Mouse (Mus musculus) frontal cortex, postnatal 10 days (tissue): Measurements from ENCODE around the gene Thoc2.
"Not testable (repeated sequence)": the region's sequence is repeated elsewhere in the genome, so short reads cannot be mapped to it uniquely, and the experiment has no call there.

Experiments
- DNase-seq, 2 experiments: peaks; one replicate each; pipeline ENCODE4 v3.0.0; 2022; ENCODE audit warnings: low spot score in 2 of 2, mixed read lengths in 1 of 2

The Thoc2 gene

GRCm38 (mm10) chrX:41920574-41920973 is at the start of gene Thoc2:
TSS of gene Thoc2 (minus strand) at chrX:41920674.
- DNase-seq: no peak

DNA sequence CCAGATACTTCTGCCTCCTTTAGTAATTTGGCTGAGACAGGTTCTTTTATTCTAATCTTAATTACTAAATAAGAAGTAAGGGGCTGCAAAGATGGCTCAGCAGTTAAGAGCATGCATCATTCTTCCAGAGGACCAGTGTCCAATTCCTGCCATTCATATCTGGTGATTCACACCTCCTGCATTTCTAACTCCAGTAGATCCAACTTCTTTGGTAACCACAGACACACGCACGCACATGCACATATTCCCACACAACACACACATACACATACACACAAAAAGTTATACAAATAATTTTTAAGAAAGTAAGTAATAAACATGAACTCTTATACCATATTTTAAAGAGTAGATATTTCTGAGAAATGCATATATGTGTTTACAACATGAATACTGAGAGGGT is 49.6 kb upstream of the Thoc2 start:
- DNase-seq: no peak

DNA sequence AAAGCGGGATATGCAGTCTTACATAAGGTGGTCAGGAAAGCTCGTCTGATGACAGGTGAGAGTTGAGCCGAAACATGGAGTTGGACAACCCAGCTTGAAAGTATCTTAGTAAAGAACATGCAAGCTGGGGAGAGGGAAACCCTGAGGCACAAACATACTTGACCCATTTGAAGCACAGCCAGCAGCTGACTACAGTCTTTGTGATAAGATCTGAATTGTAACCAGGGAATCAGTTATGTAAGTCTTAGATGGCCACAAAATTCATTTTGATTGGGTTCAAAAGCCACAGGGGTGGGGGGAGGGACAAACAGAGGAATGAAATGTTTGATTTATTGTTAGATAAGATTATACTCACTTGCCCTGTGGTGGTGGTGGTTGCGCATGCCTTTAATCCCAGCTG is 48.9 kb upstream of the Thoc2 start:
- DNase-seq: no peak

DNA sequence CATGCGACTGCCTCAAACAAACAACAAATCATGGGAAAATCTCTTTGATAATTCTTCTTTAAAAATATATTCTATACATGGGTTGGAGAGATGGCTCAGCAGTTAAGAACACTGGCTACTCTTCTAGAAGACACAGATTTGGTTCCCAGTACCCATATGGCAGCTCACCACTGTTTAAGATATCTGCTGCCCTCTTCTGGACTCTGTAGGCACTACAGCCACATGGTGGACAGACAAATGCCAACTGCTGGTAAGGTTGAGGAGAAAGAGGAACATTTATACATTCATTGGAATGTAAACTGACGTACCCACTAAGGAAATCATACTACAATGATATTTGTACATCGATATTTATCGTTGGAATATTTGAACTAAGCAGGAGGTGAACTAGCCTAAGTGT is 36.7 kb upstream of the Thoc2 start:
- no peak for DNase-seq

DNA sequence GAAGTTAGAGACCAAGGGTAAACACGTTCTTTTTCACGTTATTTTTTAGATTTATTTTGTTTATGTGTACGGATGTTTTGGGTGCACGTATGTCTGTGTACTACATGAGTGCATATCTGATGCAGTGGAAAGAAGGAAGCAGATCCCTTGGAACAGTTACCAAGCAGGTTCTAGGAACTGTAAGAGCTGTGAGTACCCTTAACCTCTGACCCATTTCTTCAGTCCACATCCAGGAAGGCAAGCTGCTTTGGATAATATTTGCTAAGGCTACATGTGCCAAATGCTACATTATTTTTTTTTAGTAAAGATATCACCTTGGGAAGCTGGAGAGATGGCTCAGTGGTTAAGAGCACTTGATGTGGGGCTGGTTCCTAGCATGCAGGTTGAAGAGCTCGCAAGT is 21.4 kb upstream of the Thoc2 start:
- DNase-seq: no peak

DNA sequence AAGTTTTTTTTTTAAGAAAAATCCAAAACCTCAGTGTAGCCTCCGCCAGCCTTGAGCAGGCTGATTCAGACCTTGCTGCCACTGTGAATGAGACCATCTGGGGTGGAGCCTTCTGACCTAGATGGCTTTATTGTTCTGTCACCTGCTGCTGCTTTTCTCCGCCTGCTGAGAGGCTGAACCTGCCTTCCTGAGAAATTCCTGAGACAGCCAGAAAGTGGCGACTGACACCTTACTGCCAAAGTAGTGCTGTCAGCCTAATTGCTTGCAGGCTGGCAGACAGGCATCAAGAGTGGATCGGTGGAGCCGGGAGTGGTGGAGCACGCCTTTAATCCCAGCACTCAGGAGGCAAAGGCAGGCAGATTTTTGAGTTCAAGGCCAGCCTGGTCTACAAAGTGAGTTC is 11.3 kb upstream of the Thoc2 start:
- DNase-seq: not testable (repeated sequence)

DNA sequence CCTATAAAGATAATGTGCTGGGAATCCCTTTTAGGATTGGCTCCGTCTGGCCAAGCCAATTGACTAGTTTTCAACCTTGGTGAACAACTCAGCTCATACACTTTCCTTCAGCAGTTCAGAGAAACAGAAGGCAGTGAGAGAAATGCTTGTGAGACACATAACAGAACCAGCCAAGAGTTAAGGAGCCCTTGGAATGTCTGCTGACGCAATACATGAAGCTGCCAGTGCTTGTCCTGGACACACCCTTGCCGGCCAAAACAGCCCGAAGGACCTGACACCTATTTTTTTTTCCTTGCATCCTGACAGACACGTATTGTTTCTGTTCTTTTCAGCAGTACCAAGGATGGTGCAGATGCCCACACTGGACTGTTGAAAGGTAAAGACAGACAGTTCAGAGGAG is 4.2 kb upstream of the Thoc2 start:
- no peak for DNase-seq

DNA sequence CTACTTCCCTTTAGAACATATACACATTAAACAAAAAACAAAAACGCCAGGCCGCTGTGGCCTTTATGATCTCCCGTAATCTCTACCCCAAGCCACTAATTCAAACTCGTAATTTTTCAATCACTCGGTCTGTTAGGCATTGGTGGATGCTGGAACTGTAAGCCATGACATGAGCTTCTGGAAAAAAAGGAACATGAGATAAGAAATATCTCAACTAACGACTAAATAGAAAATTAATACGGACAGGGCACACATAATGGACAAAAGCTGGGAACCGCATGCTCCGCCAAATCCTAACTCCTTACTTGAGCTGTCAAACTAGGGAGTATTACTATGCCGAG is 8.4 kb downstream of the Thoc2 start:
- DNase-seq: no peak

DNA sequence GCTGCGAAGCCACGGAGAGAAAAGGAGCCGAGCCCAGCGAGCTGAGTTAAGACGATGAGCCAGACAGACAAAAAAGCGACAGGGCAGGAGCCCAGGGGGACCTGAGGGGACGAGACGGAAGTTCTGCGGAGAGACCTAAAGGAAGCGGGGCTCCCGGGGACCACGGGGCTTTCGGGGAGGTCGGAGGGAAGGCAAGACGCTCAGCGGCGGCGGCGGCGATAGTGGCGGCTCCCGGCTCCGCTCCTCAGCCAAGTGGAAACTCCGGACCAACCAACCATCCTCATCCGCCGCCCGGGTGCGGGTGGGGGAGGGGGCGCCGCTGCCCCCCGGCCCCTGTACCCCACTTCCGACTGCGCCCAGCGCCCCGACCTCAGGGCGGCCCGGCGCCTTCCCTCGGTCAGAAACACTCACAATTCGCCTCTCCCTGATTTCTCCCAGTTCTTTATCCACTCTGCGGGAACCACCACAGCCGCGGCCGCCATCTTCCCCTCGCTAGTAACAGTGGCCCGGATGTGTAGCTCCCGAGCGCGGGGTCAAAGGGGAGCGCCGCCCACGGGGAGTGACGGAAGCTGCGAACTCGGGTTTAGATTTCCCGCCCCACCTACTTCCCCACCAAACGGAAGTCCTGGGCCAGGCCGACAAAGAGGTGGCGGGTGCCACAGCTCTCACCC is 8.9 kb downstream of the Thoc2 start:
- peak; percentile 84 to 85 for DNase-seq

- DNase-seq: peak in 1 of 2 experiments; percentile 8
Measured at GRCm38 (mm10) chrX:41910981-41911380, 9.5 kb downstream of the Thoc2 start.

GRCm38 (mm10) chrX:41910471-41910870 is 10.0 kb downstream of the Thoc2 start:
- no peak for DNase-seq

DNA sequence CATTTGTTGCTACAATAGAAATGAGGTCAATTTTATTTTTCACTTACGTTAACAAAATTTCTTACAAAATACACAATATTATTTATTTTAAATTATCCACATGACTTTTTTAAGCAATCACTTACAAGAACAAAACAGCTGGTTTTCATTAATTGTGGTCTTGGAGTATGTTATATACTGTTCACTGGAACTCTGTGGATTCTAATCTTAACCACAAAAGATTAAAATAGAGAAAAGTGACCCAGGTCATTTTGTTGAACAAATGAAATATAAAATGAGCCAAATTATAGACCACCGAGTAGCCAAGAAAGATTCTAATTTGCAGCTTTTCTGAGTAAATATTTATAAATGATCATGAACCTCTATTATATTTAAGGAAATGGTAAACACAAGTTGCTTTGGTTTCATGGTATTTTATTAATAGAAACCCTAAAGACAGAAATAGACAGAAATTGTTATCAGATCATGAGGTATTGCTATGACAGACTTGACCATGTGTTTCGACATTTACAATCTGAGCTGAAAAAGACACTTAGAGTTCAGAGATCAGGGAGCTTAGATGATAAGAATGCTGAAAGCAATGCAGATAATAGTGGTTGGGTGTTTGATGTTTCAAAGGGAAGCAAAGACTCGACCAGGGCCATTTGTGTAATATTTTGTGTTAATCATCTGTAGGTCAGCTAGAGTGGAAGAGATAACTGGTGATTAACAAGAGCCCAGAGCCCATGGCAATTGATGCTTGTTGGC is 35.5 kb downstream of the Thoc2 start:
- no peak for DNase-seq

GRCm38 (mm10) chrX:41876581-41876980 is 43.9 kb downstream of the Thoc2 start:
- no peak for DNase-seq

DNA sequence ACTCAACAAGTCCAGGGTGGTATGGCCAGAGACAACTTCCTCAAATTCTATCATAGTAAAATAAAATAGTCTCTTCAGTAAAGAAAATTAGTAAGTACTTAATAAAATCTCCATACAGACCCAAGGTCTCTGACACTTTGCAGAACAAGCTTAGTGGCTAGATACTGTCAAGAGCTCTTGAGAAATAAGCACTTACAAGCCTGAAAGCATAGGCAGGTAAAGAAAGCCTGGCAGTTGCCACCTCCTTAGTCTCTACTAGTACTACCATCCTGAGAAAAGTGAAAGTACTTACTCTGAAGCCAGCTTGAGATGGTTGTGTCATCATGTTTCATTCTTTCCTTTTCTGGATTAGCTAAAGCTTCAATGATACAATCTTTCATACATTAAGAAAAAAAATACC is 82.7 kb downstream of the Thoc2 start:
- DNase-seq: no peak

- no peak for DNase-seq
Measured at GRCm38 (mm10) chrX:41805592-41805991, 114.9 kb downstream of the Thoc2 start.

- no peak for DNase-seq
Measured at GRCm38 (mm10) chrX:41793303-41793702, 127.2 kb downstream of the Thoc2 start.
